Mouse (Mus musculus): ENCODE data around the gene Ccdc27. TPM values are rescaled to one million over a fixed set of nuclear protein-coding genes. Genes with fewer than 3 reads are reported as not detected.

The Ccdc27 gene
- total and polyA plus RNA-seq, 3 experiments: 0.49 TPM; not detected in 2

- no peak overlapping the region for H3K27ac ChIP-seq (ENCODE audit: control insufficient read depth, low read depth, low read length)
- H3K4me3 ChIP-seq (ENCODE audit: control insufficient read depth in 1 of 2, insufficient read depth in 1 of 2, low read depth in 2 of 2, low read length in 2 of 2): no peak overlapping the region
- no peaks in the 10 kb centered on the region for H3K9me3 ChIP-seq (replicated peaks; ENCODE audit: insufficient read depth, low read length)
- H3K27me3 ChIP-seq (ENCODE audit: control insufficient read depth in 1 of 2, insufficient read depth in 2 of 2, low read length in 2 of 2): no peaks in the 10 kb centered on the region
- DNase-seq (ENCODE audit: low read depth, low spot score): no peak
- H3K4me1 ChIP-seq (ENCODE audit: control insufficient read depth in 1 of 2, insufficient read depth in 2 of 2, low read length in 2 of 2): no peaks in the 10 kb centered on the region
- H3K36me3 ChIP-seq (ENCODE audit: control insufficient read depth in 1 of 2, insufficient read depth in 2 of 2, low read length in 2 of 2): no peaks in the 10 kb centered on the region
- no peak for TF ChIP-seq ZMIZ1 (IDR thresholded peaks at IDR 0.05; ENCODE audit: low read depth, low read length)
- no peak overlapping the region for H3K9ac ChIP-seq (ENCODE audit: control insufficient read depth, low read depth, low read length, poor library complexity, severe bottlenecking)
- no peaks in the 10 kb centered on the region for H3K79me2 ChIP-seq (ENCODE audit: control insufficient read depth, insufficient read depth, low read length, poor library complexity)
Observed at GRCm38 (mm10) chr4:154089205-154089604, 46.7 kb upstream of the Ccdc27 start.

- H3K36me3 ChIP-seq (ENCODE audit: control insufficient read depth in 1 of 2, insufficient read depth in 2 of 2, low read length in 2 of 2): no peaks in the 10 kb centered on the region
- no peaks in the 10 kb centered on the region for H3K27me3 ChIP-seq (ENCODE audit: control insufficient read depth in 1 of 2, insufficient read depth in 2 of 2, low read length in 2 of 2)
Observed at GRCm38 (mm10) chr4:154086436-154086835, 44.0 kb upstream of the Ccdc27 start.

GRCm38 (mm10) chr4:154085856-154086255 is 43.4 kb upstream of the Ccdc27 start:
- Histone ChIP-seq H3K27ac (ENCODE audit: control insufficient read depth, low read depth, low read length) (no peak overlapping the region), H3K79me2 (ENCODE audit: control insufficient read depth, insufficient read depth, low read length, poor library complexity) (no peaks in the 10 kb centered on the region), H3K4me3 (ENCODE audit: control insufficient read depth in 1 of 2, insufficient read depth in 1 of 2, low read depth in 2 of 2, low read length in 2 of 2) (no peak overlapping the region), H3K27me3 (ENCODE audit: control insufficient read depth in 1 of 2, insufficient read depth in 2 of 2, low read length in 2 of 2) (no peaks in the 10 kb centered on the region), H3K4me1 (ENCODE audit: control insufficient read depth in 1 of 2, insufficient read depth in 2 of 2, low read length in 2 of 2) (no peaks in the 10 kb centered on the region), H3K9me3 (replicated peaks; ENCODE audit: insufficient read depth, low read length) (no peaks in the 10 kb centered on the region; the same call in 1 of the 2 replicates), H3K9ac (ENCODE audit: control insufficient read depth, low read depth, low read length, poor library complexity, severe bottlenecking) (no peak overlapping the region), H3K36me3 (ENCODE audit: control insufficient read depth in 1 of 2, insufficient read depth in 2 of 2, low read length in 2 of 2) (no peaks in the 10 kb centered on the region)
- DNase-seq (ENCODE audit: low read depth, low spot score): no peak
- TF ChIP-seq ZKSCAN1 (IDR thresholded peaks at IDR 0.05; ENCODE audit: low read depth, low read length): no peak
- no peak for TF ChIP-seq ZMIZ1 (IDR thresholded peaks at IDR 0.05; ENCODE audit: low read depth, low read length)
- TF ChIP-seq GABPA (IDR thresholded peaks at IDR 0.05; ENCODE audit: low read depth, low read length): no peak
- TF ChIP-seq MYB (IDR thresholded peaks at IDR 0.05; ENCODE audit: low read depth, low read length): no peak
- no peak for TF ChIP-seq CTCF (IDR thresholded peaks at IDR 0.05 in 2 of 3, conservative IDR thresholded peaks at IDR 0.05 in 1 of 3; ENCODE audit: control insufficient read depth in 1 of 3, insufficient read depth in 1 of 3, low read depth in 2 of 3, low read length in 3 of 3, poor library complexity in 1 of 3, severe bottlenecking in 1 of 3)
- TF ChIP-seq POLR2A (IDR thresholded peaks at IDR 0.05; ENCODE audit: control insufficient read depth in 1 of 2, insufficient read depth in 1 of 2, low read depth in 1 of 2, low read length in 2 of 2, poor library complexity in 1 of 2): no peak
- no peak for TF ChIP-seq KAT2A (conservative IDR thresholded peaks at IDR 0.05; ENCODE audit: low read depth, low read length)
- no peak for TF ChIP-seq TAL1 (IDR thresholded peaks at IDR 0.05; ENCODE audit: low read length)
- TF ChIP-seq TCF12 (IDR thresholded peaks at IDR 0.05; ENCODE audit: low read depth, low read length): no peak

More at GRCm38 (mm10) chr4:154086436-154086835, 44.0 kb upstream of the Ccdc27 start:
- DNase-seq (ENCODE audit: low read depth, low spot score): no peak
- Histone ChIP-seq H3K9me3 (replicated peaks; ENCODE audit: insufficient read depth, low read length) (no peaks in the 10 kb centered on the region; the same call in 1 of the 2 replicates), H3K4me1 (ENCODE audit: control insufficient read depth in 1 of 2, insufficient read depth in 2 of 2, low read length in 2 of 2) (no peaks in the 10 kb centered on the region), H3K27ac (ENCODE audit: control insufficient read depth, low read depth, low read length) (no peak overlapping the region), H3K4me3 (ENCODE audit: control insufficient read depth in 1 of 2, insufficient read depth in 1 of 2, low read depth in 2 of 2, low read length in 2 of 2) (no peak overlapping the region), H3K79me2 (ENCODE audit: control insufficient read depth, insufficient read depth, low read length, poor library complexity) (no peaks in the 10 kb centered on the region), H3K9ac (ENCODE audit: control insufficient read depth, low read depth, low read length, poor library complexity, severe bottlenecking) (no peak overlapping the region)
- TF ChIP-seq POLR2AphosphoS5 (IDR thresholded peaks at IDR 0.05; ENCODE audit: borderline replicate concordance, low read depth, low read length) (no peak), POLR2A (IDR thresholded peaks at IDR 0.05; ENCODE audit: control insufficient read depth in 1 of 2, insufficient read depth in 1 of 2, low read depth in 1 of 2, low read length in 2 of 2, poor library complexity in 1 of 2) (no peak), KAT2A (conservative IDR thresholded peaks at IDR 0.05; ENCODE audit: low read depth, low read length) (no peak), GABPA (IDR thresholded peaks at IDR 0.05; ENCODE audit: low read depth, low read length) (no peak), MXI1 (IDR thresholded peaks at IDR 0.05; ENCODE audit: low read depth, low read length) (no peak), NRF1 (IDR thresholded peaks at IDR 0.05; ENCODE audit: insufficient read depth, low read depth, low read length, poor library complexity, severe bottlenecking) (no peak), TBP (IDR thresholded peaks at IDR 0.05; ENCODE audit: low read depth, low read length) (no peak), MAX (IDR thresholded peaks at IDR 0.05; ENCODE audit: low read length) (no peak), TCF12 (IDR thresholded peaks at IDR 0.05; ENCODE audit: low read depth, low read length) (no peak), ZNF384 (IDR thresholded peaks at IDR 0.05; ENCODE audit: low read depth, low read length) (no peak), CHD2 (IDR thresholded peaks at IDR 0.05; ENCODE audit: low read length) (no peak), ELF1 (IDR thresholded peaks at IDR 0.05; ENCODE audit: low read depth, low read length) (no peak), NELFE (IDR thresholded peaks at IDR 0.05; ENCODE audit: low read depth, low read length) (no peak), MYC (IDR thresholded peaks at IDR 0.05; ENCODE audit: low read depth, low read length) (no peak), MAZ (IDR thresholded peaks at IDR 0.05; ENCODE audit: low read depth, low read length) (no peak)
